Mouse (Mus musculus) liver, embryonic 13.5 days (tissue): Measurements from ENCODE around the gene Prkce. TPM values are rescaled to one million over a fixed set of nuclear protein-coding genes. Genes with fewer than 3 reads are reported as not detected.
A peak's percentile ranks its signal among the peaks of the same experiment; 100 is the strongest.

Source experiments
- ATAC-seq: fragments of 200-750 bp; cut with Nextera tagmentation; 2 replicates; pipeline ENCODE4 v1.8.0; 2017; ENCODE audit warnings: low read depth, mild to moderate bottlenecking, moderate number of reproducible peaks, moderate library complexity
- DNase-seq: peaks from one replicate; pipeline ENCODE4 v3.0.0; 2022
- H3K27ac ChIP-seq: fragments of 300-500 bp; sonication (generic); 2 replicates; pipeline ENCODE4 v1.5.1; 2015; ENCODE audit warnings: moderate library complexity, mild to moderate bottlenecking, inconsistent platforms
- H3K27me3 ChIP-seq: fragments of 300-500 bp; sonication (generic); 2 replicates; pipeline ENCODE4 v1.6.1; 2015; ENCODE audit warnings: mild to moderate bottlenecking, inconsistent platforms
- H3K36me3 ChIP-seq: fragments of 300-500 bp; sonication (generic); 2 replicates; pipeline ENCODE4 v1.6.1; 2015; ENCODE audit warnings: mild to moderate bottlenecking, inconsistent platforms
- H3K4me1 ChIP-seq: fragments of 300-500 bp; sonication (generic); replicated peaks from 2 replicates; pipeline ENCODE4 v1.6.1; 2015; ENCODE audit warnings: inconsistent platforms
- H3K4me2 ChIP-seq: fragments of 300-500 bp; sonication (generic); 2 replicates; pipeline ENCODE4 v1.6.1; 2015; ENCODE audit warnings: inconsistent platforms, mild to moderate bottlenecking, moderate library complexity
- H3K4me3 ChIP-seq: fragments of 300-500 bp; sonication (generic); replicated peaks from 2 replicates; pipeline ENCODE4 v1.5.1; 2015; ENCODE audit warnings: mild to moderate bottlenecking, inconsistent platforms
- H3K9ac ChIP-seq: fragments of 300-500 bp; sonication (generic); 2 replicates; pipeline ENCODE4 v1.6.1; 2015; ENCODE audit warnings: mild to moderate bottlenecking, inconsistent platforms
- H3K9me3 ChIP-seq: fragments of 300-500 bp; sonication (generic); replicated peaks from 2 replicates; pipeline ENCODE4 v1.6.1; 2016; ENCODE audit warnings: inconsistent platforms
- WGBS: fragments of 180-500 bp; shearing (Covaris S2); methylation state at CpG from one replicate; pipeline ENCODE4 v1.1.7; 2015; ENCODE audit not compliant: insufficient replicate concordance; 5-methylcytosine and 5-hydroxymethylcytosine counted together
- polyA plus RNA-seq: library from polyadenylated mRNA; unstranded; fragments of >200 nt; fragmentation: Nextera tagmentation; extraction: Ambion mirVana; gene quantifications from 2 replicates; pipeline ENCODE4 v1.2.1, GENCODE M21; 2015

Gene Prkce
- polyA plus RNA-seq, 1 experiment from 2014 or later, result 0.90 TPM

DNA sequence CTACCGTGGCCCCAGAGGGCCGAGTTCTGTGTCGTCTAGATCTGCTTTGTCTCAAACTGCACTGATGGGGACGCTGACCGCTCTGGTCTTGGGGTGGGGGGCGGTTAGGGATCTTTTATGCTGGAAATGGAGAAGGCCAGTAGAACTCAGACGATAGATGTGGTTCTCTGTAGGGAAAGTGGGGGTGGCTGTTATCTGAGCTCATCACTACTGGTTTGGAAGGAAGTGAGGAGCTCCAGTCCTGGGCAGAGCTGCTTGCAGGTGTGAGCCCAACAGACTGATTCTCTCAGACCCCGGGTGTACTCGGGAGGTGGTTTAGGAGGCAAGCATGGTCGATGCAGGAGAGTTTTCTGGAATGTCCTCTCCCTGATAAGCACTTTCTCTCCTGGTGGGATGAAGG, 157.7 kb downstream of the Prkce start:
- no peak overlapping the region for H3K27ac ChIP-seq
- no peak overlapping the region for H3K4me3 ChIP-seq
- ATAC-seq, result no peak
- H3K9ac ChIP-seq, result no peak overlapping the region
- no peaks in the 10 kb centered on the region for H3K36me3 ChIP-seq
- no peaks in the 10 kb centered on the region for H3K27me3 ChIP-seq
- 49% methylated on average over 10 of the region's 10 CpGs for WGBS
- no peaks in the 10 kb centered on the region for H3K9me3 ChIP-seq
- no peak for DNase-seq
- peaks cover 26% of the 10 kb centered on the region for H3K4me1 ChIP-seq
- H3K4me2 ChIP-seq, result no peak overlapping the region

DNA sequence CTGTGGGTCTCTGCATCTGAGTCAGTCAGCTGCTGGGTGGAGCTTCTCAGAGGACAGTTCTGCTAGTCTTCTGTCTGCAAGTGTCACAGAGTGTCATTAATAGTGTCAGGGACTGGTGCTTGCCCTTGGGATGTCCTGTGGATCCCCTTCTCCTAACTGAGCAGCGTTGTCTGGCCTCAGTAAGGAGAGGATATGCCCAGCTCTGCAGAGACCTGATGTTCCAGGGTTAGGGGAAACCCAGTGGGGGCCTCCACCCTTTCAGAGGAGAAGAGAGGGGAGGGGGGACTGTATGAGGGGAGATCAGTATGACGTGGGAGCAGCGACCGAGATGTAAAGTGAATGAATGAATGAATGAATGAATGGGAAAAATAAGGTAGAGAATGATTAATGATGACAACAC, 160.4 kb downstream of the Prkce start:
- ATAC-seq (no peak), DNase-seq (no peak)
- 65% methylated on average over 4 of the region's 4 CpGs for WGBS
- no peaks in the 10 kb centered on the region for H3K27me3 ChIP-seq
- H3K4me2 ChIP-seq, result no peak overlapping the region
- peaks cover 20% of the 10 kb centered on the region for H3K4me1 ChIP-seq
- H3K4me3 ChIP-seq, result no peak overlapping the region
- no peaks in the 10 kb centered on the region for H3K36me3 ChIP-seq
- H3K27ac ChIP-seq, result no peak overlapping the region
- no peak overlapping the region for H3K9ac ChIP-seq
- H3K9me3 ChIP-seq, result no peaks in the 10 kb centered on the region

DNA sequence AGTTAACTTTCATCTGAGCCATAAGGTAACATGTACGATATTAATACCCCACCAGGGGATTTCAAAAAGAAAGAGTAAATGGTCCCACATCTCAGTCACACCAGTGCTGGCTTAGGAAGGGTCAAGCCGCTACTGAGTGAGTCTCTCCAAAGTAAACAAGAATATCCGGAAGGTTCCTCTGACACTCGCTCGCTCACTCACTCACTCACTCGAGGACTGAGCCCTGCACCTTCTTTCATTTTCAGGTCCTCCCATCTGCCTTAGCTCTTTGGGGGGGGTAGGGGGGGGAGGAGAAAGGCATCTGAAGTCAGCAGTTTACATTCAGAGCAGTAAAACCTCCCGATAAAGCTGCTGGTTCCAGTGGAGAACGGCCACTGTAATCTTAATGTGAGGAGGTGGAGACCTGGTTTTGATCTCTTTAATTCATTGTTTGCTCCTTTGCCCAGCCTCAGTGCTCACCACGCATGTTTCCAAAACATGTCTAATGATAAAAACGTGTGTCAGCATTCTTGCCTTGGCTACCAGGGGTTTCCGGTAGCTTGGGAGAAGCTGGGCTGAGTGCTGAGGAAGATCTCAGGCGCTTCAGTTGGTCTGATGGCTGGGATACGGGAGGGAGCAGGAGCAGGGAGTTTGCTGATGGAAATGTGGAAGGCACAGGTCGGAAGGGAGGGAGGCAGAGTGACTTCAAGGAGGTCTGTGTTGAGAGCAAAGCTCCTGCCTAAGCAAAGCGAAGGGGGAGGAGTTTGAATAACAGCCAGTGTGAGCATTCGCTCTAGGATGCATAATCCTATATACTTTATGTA, 161.9 kb downstream of the Prkce start:
- Histone ChIP-seq H3K4me2 (peak overlapping the region; percentile 34), H3K9ac (peak overlapping the region; percentile 26; the same call in 1 of the 2 replicates), H3K27ac (no peak overlapping the region), H3K36me3 (no peaks in the 10 kb centered on the region), H3K4me1 (peaks cover 14% of the 10 kb centered on the region), H3K4me3 (peak overlapping the region; percentile 8; the same call in 1 of the 2 replicates), H3K27me3 (no peaks in the 10 kb centered on the region), H3K9me3 (no peaks in the 10 kb centered on the region)
- no peak for DNase-seq
- WGBS, result 34% methylated on average over 16 of the region's 16 CpGs
- no peak for ATAC-seq

DNA sequence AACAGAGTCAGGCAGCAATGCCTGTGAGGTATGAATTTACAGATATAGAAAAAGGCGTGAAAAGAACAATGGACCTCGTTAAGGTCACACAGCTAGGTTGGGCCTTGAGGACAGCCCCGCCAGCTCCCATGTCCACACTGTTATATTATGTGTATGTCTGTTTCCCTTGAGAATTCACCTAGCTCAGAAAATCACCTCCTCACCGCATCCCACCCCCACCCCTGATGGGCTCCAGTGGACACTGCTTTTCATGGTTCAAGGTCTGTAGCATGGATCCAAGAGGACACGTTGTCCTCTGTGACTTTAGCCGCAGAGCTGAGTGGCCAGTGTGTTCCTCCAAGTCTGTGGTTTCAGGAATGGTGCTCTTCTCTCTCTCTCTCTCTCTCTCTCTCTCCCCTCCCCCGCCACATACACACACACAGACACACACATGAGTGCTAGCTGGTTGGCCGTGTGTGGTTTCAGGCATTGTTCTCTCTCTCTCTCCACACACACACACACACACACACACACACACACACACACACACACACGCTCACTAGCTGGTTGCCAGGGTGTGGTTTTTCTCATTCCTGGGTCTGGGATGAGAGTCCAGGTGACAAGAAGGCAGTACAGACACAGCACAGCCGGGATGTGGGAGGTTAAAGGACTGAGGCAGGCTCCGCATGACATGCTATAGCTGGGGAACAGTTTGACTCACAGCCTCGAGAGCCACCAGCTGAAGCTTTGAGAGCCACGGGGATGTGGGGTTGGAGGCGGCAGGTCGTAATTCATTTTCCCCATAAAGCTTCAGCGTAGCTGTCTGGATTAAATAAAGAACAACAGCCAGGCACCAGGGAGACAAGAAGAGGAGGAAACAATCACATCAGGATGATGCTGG, 162.7 kb downstream of the Prkce start:
- Histone ChIP-seq H3K27ac (no peak overlapping the region), H3K4me3 (no peak overlapping the region), H3K36me3 (no peaks in the 10 kb centered on the region), H3K4me2 (no peak overlapping the region), H3K9ac (no peak overlapping the region), H3K9me3 (no peaks in the 10 kb centered on the region), H3K27me3 (no peaks in the 10 kb centered on the region), H3K4me1 (peaks cover 17% of the 10 kb centered on the region)
- ATAC-seq, result no peak
- 66% methylated on average over 16 of the region's 16 CpGs for WGBS
- no peak for DNase-seq

DNA sequence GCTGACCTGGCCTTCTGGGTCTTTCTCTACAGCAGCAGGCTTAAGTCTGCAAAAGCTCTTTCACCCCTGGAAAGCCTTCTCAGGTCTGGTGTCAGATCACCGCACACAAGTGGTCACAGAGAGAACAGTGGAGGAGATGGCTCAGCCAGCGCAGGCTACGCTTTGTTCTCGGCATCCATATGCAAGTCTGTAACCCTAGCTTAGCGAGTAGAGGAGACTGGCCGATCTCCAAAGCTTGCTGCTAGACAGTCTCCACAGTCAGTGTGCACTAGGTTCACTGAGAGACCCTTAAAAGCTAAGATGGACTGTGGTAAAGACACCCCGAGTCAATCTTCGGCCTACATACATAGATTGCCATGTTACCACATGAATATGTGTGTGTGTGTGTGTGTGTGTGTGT, 164.2 kb downstream of the Prkce start:
- no peak overlapping the region for H3K4me3 ChIP-seq
- no peaks in the 10 kb centered on the region for H3K27me3 ChIP-seq
- no peak overlapping the region for H3K27ac ChIP-seq
- no peaks in the 10 kb centered on the region for H3K9me3 ChIP-seq
- H3K9ac ChIP-seq, result no peak overlapping the region
- H3K36me3 ChIP-seq, result no peaks in the 10 kb centered on the region
- no peak overlapping the region for H3K4me2 ChIP-seq
- ATAC-seq (no peak), DNase-seq (no peak)
- H3K4me1 ChIP-seq, result peaks cover 23% of the 10 kb centered on the region
- 80% methylated on average over 8 of the region's 8 CpGs for WGBS

DNA sequence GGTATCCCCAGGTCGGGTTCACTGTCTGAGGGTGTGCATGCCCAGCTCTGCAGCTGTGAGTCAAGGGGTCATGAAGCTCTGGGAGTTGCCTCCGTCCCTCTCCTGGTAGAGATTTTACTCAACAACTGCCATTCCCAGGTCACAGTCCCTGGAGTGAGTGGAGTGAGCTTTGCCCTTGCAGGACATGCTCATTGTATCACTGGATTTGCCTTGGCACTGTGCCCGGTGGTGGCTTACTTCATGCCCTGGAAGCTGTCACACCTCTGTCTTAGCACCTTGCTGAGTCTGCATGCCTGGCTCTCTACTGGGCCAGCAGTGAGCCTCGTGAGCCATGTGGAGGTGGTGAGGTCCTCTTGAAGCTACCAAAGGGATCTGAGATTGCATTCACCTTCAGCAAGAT, 167.4 kb downstream of the Prkce start:
- H3K27ac ChIP-seq, result no peak overlapping the region
- ATAC-seq (no peak), DNase-seq (no peak)
- no peaks in the 10 kb centered on the region for H3K27me3 ChIP-seq
- no peaks in the 10 kb centered on the region for H3K36me3 ChIP-seq
- peaks cover 17% of the 10 kb centered on the region for H3K4me1 ChIP-seq
- no peak overlapping the region for H3K4me2 ChIP-seq
- no peaks in the 10 kb centered on the region for H3K9me3 ChIP-seq
- no peak overlapping the region for H3K9ac ChIP-seq
- no peak overlapping the region for H3K4me3 ChIP-seq
- 64% methylated on average over 4 of the region's 4 CpGs for WGBS

DNA sequence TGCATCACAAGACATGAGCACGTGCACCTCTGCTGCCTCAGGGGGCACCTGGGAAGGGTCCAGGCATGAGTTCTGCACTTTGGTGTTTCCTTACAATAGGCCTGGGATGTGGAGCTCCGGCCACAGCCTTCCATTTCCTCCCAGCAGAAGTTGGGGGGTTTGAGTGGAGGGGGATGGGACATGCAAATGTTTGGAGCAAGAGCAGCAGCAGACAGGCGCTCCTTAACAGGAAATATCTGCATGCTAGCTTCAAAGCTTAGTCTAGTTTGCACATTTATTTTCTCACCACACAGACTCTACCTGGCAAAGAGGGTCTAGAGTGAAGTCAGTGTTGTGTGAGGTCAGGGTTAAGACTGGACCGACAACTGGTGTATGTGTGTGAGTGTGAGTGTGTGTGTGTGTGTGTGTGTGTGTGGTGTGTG, 169.1 kb downstream of the Prkce start:
- no peak overlapping the region for H3K4me2 ChIP-seq
- no peak overlapping the region for H3K9ac ChIP-seq
- no peak overlapping the region for H3K4me3 ChIP-seq
- no peaks in the 10 kb centered on the region for H3K27me3 ChIP-seq
- DNase-seq, result no peak
- no peaks in the 10 kb centered on the region for H3K36me3 ChIP-seq
- H3K4me1 ChIP-seq, result peaks cover 14% of the 10 kb centered on the region
- ATAC-seq, result no peak
- 57% methylated on average over 4 of the region's 4 CpGs for WGBS
- no peak overlapping the region for H3K27ac ChIP-seq
- H3K9me3 ChIP-seq, result no peaks in the 10 kb centered on the region

DNA sequence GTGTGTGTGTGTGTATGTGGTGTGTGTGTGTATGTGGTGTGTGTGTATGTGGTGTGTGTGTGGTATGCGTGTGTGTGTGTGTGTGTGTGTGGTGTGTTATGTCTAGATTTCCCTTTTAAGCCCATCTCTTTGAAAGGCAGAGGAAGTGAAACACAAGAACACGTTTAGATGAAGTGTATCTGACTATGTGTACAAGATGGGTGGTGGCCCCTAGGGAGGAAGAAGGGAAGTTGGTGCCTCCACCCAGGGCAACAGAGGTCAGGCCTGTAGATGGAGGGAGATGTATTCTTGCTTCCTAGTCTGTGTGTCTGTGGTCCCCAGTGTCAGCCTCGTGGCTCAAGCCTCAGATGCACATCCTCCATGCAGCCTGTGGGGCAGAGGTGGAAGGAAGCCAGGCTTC, 169.5 kb downstream of the Prkce start:
- Histone ChIP-seq H3K4me3 (no peak overlapping the region), H3K9me3 (no peaks in the 10 kb centered on the region), H3K27ac (no peak overlapping the region), H3K27me3 (no peaks in the 10 kb centered on the region), H3K36me3 (no peaks in the 10 kb centered on the region), H3K4me2 (no peak overlapping the region), H3K4me1 (peaks cover 14% of the 10 kb centered on the region), H3K9ac (no peak overlapping the region)
- WGBS, result 43% methylated on average over 3 of the region's 3 CpGs
- no peak for DNase-seq
- no peak for ATAC-seq

DNA sequence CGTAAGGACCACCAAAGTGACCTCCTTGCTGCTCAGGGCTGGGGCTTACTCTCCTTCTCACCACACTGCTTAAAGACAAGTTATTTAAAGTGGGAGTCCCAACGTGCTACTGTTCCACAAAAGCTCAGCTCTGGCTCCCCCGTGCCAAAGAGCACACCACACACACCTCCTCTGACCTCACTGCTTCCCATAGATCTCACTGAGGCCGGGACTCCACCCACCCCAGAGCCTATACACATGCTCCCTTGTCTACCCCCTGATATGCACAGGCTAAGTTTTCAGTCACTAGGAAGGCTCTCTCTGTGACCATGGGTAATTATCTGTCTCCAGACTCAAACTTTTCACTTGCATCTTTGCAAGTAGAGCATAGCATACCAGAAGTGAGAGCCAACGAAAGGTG, 170.7 kb downstream of the Prkce start:
- peaks cover 14% of the 10 kb centered on the region for H3K4me1 ChIP-seq
- no peaks in the 10 kb centered on the region for H3K27me3 ChIP-seq
- no peak overlapping the region for H3K9ac ChIP-seq
- no peaks in the 10 kb centered on the region for H3K9me3 ChIP-seq
- WGBS, result 49% methylated on average over 5 of the region's 5 CpGs
- H3K4me3 ChIP-seq, result no peak overlapping the region
- H3K36me3 ChIP-seq, result no peaks in the 10 kb centered on the region
- DNase-seq (no peak), ATAC-seq (peak; percentile 53; the same call in 1 of the 2 replicates)
- no peak overlapping the region for H3K27ac ChIP-seq
- H3K4me2 ChIP-seq, result no peak overlapping the region

DNA sequence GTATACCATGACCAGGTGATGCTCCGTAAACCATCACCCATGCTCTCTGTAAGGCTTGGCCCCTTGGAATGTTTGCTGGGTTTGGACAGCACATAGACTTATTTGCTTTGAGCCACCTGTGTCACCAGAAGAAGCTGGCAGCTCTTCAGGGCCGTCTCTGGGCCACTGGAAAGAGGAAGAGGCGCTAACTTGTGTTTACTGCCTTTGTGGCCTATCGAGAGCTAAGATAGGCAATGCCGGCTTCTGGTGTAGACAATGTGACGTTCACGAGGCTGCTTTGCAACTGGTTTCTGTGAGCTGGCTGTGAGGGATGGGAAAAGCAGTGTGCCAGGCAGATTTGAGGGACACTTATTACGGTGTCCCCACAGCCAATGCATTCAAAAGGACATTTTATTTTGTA, 176.4 kb downstream of the Prkce start:
- Histone ChIP-seq H3K9me3 (no peaks in the 10 kb centered on the region), H3K27ac (no peak overlapping the region), H3K4me2 (no peak overlapping the region), H3K4me3 (no peak overlapping the region), H3K27me3 (no peaks in the 10 kb centered on the region), H3K36me3 (no peaks in the 10 kb centered on the region), H3K9ac (no peak overlapping the region), H3K4me1 (peaks cover 2% of the 10 kb centered on the region; the same call in 1 of the 2 replicates)
- no peak for DNase-seq
- 29% methylated on average over 8 of the region's 8 CpGs for WGBS
- ATAC-seq, result no peak

DNA sequence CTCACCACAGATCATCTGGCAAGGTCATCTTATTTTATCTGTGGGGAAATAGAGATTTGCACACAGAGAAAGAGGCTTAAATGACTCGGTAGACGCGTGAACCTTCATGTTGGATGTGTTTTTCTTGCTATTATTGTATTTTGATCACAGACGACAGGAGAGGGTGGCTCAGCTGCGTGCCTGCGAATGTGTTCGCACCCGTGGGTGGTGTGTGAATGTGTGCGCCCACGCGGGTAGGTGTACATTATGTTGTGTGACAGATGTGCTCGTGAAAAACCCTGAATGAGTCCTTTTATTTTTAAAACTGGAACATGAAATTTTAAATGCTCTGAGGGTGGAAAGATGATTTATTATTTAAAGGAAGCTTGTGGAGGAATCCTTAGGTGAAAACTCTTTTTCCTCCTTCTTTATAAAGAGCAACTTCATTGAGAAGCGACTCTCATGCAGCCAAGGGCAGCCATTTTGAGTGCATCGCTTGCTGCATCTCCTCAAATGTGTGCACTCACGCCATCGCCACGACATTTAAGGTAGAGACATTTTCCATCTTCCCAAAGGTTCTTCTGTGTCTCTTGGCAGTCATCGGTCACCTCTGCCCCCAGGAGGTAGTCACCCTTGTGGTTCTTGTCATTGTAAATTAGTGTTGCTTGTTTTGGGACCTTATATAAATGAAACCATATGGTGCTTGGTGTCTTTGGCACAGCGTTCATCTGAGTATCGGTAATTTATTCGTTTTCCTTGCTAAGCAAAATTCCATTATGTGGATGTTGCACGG, 177.8 kb downstream of the Prkce start:
- Histone ChIP-seq H3K4me1 (peaks cover 2% of the 10 kb centered on the region; the same call in 1 of the 2 replicates), H3K9me3 (no peaks in the 10 kb centered on the region), H3K27me3 (no peaks in the 10 kb centered on the region), H3K4me3 (no peak overlapping the region), H3K36me3 (no peaks in the 10 kb centered on the region), H3K27ac (no peak overlapping the region), H3K9ac (no peak overlapping the region), H3K4me2 (no peak overlapping the region)
- DNase-seq (no peak), ATAC-seq (no peak)
- 83% methylated on average over 22 of the region's 22 CpGs for WGBS
